Mouse (Mus musculus): ENCODE results near the gene Gart.

The Gart gene

GRCm38 (mm10) chr16:91578980-91579720 lies 67.6 kb downstream of the Gart start:
- in situ Hi-C loops (cut with MboI, MseI) = loop anchor here (25.0 kb wide), 1 partner anchor 217 kb away; the partner anchor contains the start of gene Ifnar2

- in situ Hi-C loops (cut with MboI, MseI) = loop anchor here (25.0 kb wide), 1 partner anchor 213 kb away; the partner anchor contains the start of gene Ifnar2
Observed at GRCm38 (mm10) chr16:91575151-91575550, 71.6 kb downstream of the Gart start.

Measured in regulatory T cell (primary cell).